Mouse (Mus musculus): Measurements from ENCODE around the gene Epb41l1. TPM values are rescaled to one million over a fixed set of nuclear protein-coding genes. Genes with fewer than 3 reads are reported as not detected.
"Not testable (repeated sequence)": the region's sequence is repeated elsewhere in the genome, so short reads cannot be mapped to it uniquely, and the experiment has no call there.

The Epb41l1 gene
- polyA plus RNA-seq, 1 experiment = 4.0 TPM

GRCm38 (mm10) chr2:156515102-156515501 lies 94.4 kb downstream of the Epb41l1 start:
- Histone ChIP-seq H3K36me3 (ENCODE audit: control insufficient read depth, insufficient read depth, low read length) (no peaks in the 10 kb centered on the region), H3K4me1 (ENCODE audit: control insufficient read depth, insufficient read depth, low read length) (no peaks in the 10 kb centered on the region), H3K27ac (ENCODE audit: control insufficient read depth, insufficient read depth, low read depth, low read length) (no peak overlapping the region), H3K4me3 (ENCODE audit: control insufficient read depth, low read depth, low read length) (no peak overlapping the region), H3K27me3 (ENCODE audit: control insufficient read depth, insufficient read depth, low read length) (no peaks in the 10 kb centered on the region)
- TF ChIP-seq CTCF (IDR thresholded peaks at IDR 0.05; ENCODE audit: control insufficient read depth, insufficient read depth, insufficient replicate concordance, low read depth, low read length) = no peak
- TF ChIP-seq POLR2A (IDR thresholded peaks at IDR 0.05; ENCODE audit: control insufficient read depth, low read depth, low read length) = no peak

GRCm38 (mm10) chr2:156515565-156516185 lies 95.0 kb downstream of the Epb41l1 start:
- Histone ChIP-seq H3K4me1 (ENCODE audit: control insufficient read depth, insufficient read depth, low read length) (no peaks in the 10 kb centered on the region), H3K27me3 (ENCODE audit: control insufficient read depth, insufficient read depth, low read length) (no peaks in the 10 kb centered on the region), H3K27ac (ENCODE audit: control insufficient read depth, insufficient read depth, low read depth, low read length) (no peak overlapping the region), H3K4me3 (ENCODE audit: control insufficient read depth, low read depth, low read length) (no peak overlapping the region), H3K36me3 (ENCODE audit: control insufficient read depth, insufficient read depth, low read length) (no peaks in the 10 kb centered on the region)
- no peak for TF ChIP-seq POLR2A (IDR thresholded peaks at IDR 0.05; ENCODE audit: control insufficient read depth, low read depth, low read length)
- peak; percentile 93 for TF ChIP-seq CTCF (IDR thresholded peaks at IDR 0.05; ENCODE audit: control insufficient read depth, insufficient read depth, insufficient replicate concordance, low read depth, low read length)

GRCm38 (mm10) chr2:156516678-156517077 lies 96.0 kb downstream of the Epb41l1 start:
- H3K36me3 ChIP-seq (ENCODE audit: control insufficient read depth, insufficient read depth, low read length); H3K27me3 ChIP-seq (ENCODE audit: control insufficient read depth, insufficient read depth, low read length); H3K4me3 ChIP-seq (ENCODE audit: control insufficient read depth, low read depth, low read length); H3K4me1 ChIP-seq (ENCODE audit: control insufficient read depth, insufficient read depth, low read length); H3K27ac ChIP-seq (ENCODE audit: control insufficient read depth, insufficient read depth, low read depth, low read length): not testable (repeated sequence)

- Histone ChIP-seq H3K4me3 (ENCODE audit: control insufficient read depth, low read depth, low read length) (no peak overlapping the region), H3K4me1 (ENCODE audit: control insufficient read depth, insufficient read depth, low read length) (no peaks in the 10 kb centered on the region), H3K27me3 (ENCODE audit: control insufficient read depth, insufficient read depth, low read length) (no peaks in the 10 kb centered on the region), H3K27ac (ENCODE audit: control insufficient read depth, insufficient read depth, low read depth, low read length) (no peak overlapping the region), H3K36me3 (ENCODE audit: control insufficient read depth, insufficient read depth, low read length) (no peaks in the 10 kb centered on the region)
- TF ChIP-seq CTCF (IDR thresholded peaks at IDR 0.05; ENCODE audit: control insufficient read depth, insufficient read depth, insufficient replicate concordance, low read depth, low read length) = no peak
- TF ChIP-seq POLR2A (IDR thresholded peaks at IDR 0.05; ENCODE audit: control insufficient read depth, low read depth, low read length) = no peak
Observed at GRCm38 (mm10) chr2:156518306-156518705, 97.6 kb downstream of the Epb41l1 start.

- Histone ChIP-seq H3K4me1 (ENCODE audit: control insufficient read depth, insufficient read depth, low read length) (no peaks in the 10 kb centered on the region), H3K27me3 (ENCODE audit: control insufficient read depth, insufficient read depth, low read length) (no peaks in the 10 kb centered on the region), H3K4me3 (ENCODE audit: control insufficient read depth, low read depth, low read length) (no peak overlapping the region), H3K27ac (ENCODE audit: control insufficient read depth, insufficient read depth, low read depth, low read length) (no peak overlapping the region), H3K36me3 (ENCODE audit: control insufficient read depth, insufficient read depth, low read length) (no peaks in the 10 kb centered on the region)
- no peak for TF ChIP-seq POLR2A (IDR thresholded peaks at IDR 0.05; ENCODE audit: control insufficient read depth, low read depth, low read length)
- no peak for TF ChIP-seq CTCF (IDR thresholded peaks at IDR 0.05; ENCODE audit: control insufficient read depth, insufficient read depth, insufficient replicate concordance, low read depth, low read length)
Observed at GRCm38 (mm10) chr2:156519584-156519983, 98.9 kb downstream of the Epb41l1 start.

- no peak for TF ChIP-seq POLR2A (IDR thresholded peaks at IDR 0.05; ENCODE audit: control insufficient read depth, low read depth, low read length)
- TF ChIP-seq CTCF (IDR thresholded peaks at IDR 0.05; ENCODE audit: control insufficient read depth, insufficient read depth, insufficient replicate concordance, low read depth, low read length) = no peak
- no peaks in the 10 kb centered on the region for H3K4me1 ChIP-seq (ENCODE audit: control insufficient read depth, insufficient read depth, low read length)
- no peak overlapping the region for H3K4me3 ChIP-seq (ENCODE audit: control insufficient read depth, low read depth, low read length)
- no peak overlapping the region for H3K27ac ChIP-seq (ENCODE audit: control insufficient read depth, insufficient read depth, low read depth, low read length)
- H3K27me3 ChIP-seq (ENCODE audit: control insufficient read depth, insufficient read depth, low read length) = no peaks in the 10 kb centered on the region
- H3K36me3 ChIP-seq (ENCODE audit: control insufficient read depth, insufficient read depth, low read length) = no peaks in the 10 kb centered on the region
Observed at GRCm38 (mm10) chr2:156522994-156523393, 102.3 kb downstream of the Epb41l1 start.

GRCm38 (mm10) chr2:156524078-156524477 lies 103.4 kb downstream of the Epb41l1 start:
- H3K27me3 ChIP-seq (ENCODE audit: control insufficient read depth, insufficient read depth, low read length) = no peaks in the 10 kb centered on the region
- H3K27ac ChIP-seq (ENCODE audit: control insufficient read depth, insufficient read depth, low read depth, low read length) = no peak overlapping the region
- no peaks in the 10 kb centered on the region for H3K4me1 ChIP-seq (ENCODE audit: control insufficient read depth, insufficient read depth, low read length)
- no peak for TF ChIP-seq POLR2A (IDR thresholded peaks at IDR 0.05; ENCODE audit: control insufficient read depth, low read depth, low read length)
- no peak for TF ChIP-seq CTCF (IDR thresholded peaks at IDR 0.05; ENCODE audit: control insufficient read depth, insufficient read depth, insufficient replicate concordance, low read depth, low read length)
- H3K36me3 ChIP-seq (ENCODE audit: control insufficient read depth, insufficient read depth, low read length) = no peaks in the 10 kb centered on the region
- H3K4me3 ChIP-seq (ENCODE audit: control insufficient read depth, low read depth, low read length) = no peak overlapping the region

- H3K27ac ChIP-seq (ENCODE audit: control insufficient read depth, insufficient read depth, low read depth, low read length) = no peak overlapping the region
- no peaks in the 10 kb centered on the region for H3K27me3 ChIP-seq (ENCODE audit: control insufficient read depth, insufficient read depth, low read length)
- no peak for TF ChIP-seq POLR2A (IDR thresholded peaks at IDR 0.05; ENCODE audit: control insufficient read depth, low read depth, low read length)
- TF ChIP-seq CTCF (IDR thresholded peaks at IDR 0.05; ENCODE audit: control insufficient read depth, insufficient read depth, insufficient replicate concordance, low read depth, low read length) = peak; percentile 46; the same call in 1 of the 2 replicates
- H3K4me3 ChIP-seq (ENCODE audit: control insufficient read depth, low read depth, low read length) = no peak overlapping the region
- H3K36me3 ChIP-seq (ENCODE audit: control insufficient read depth, insufficient read depth, low read length) = no peaks in the 10 kb centered on the region
- H3K4me1 ChIP-seq (ENCODE audit: control insufficient read depth, insufficient read depth, low read length) = peaks cover 4% of the 10 kb centered on the region
Observed at GRCm38 (mm10) chr2:156529726-156530125, 109.0 kb downstream of the Epb41l1 start.
